Mouse (Mus musculus) limb, embryonic 14.5 days (tissue): ENCODE measurements around the gene Minos1. TPM values are rescaled to one million over a fixed set of nuclear protein-coding genes. Genes with fewer than 3 reads are reported as not detected.
A peak's percentile ranks its signal among the peaks of the same experiment; 100 is the strongest.

Experiments
- ATAC-seq: fragments of 200-750 bp; cut with Nextera tagmentation; 2 replicates; pipeline ENCODE4 v1.8.0; 2017; ENCODE audit warnings: low read depth, moderate number of reproducible peaks, moderate TSS enrichment; ENCODE audit not compliant: low FRiP score
- DNase-seq: peaks from one replicate; pipeline ENCODE4 v3.0.0-alpha.2; 2015; ENCODE audit warnings: low spot score
- H3K27ac ChIP-seq: fragments of 300-500 bp; sonication (generic); replicated peaks from 2 replicates; pipeline ENCODE4 v1.5.1; 2014; ENCODE audit warnings: low read depth, mild to moderate bottlenecking, low read length, moderate library complexity, mixed read lengths
- H3K27me3 ChIP-seq: fragments of 300-500 bp; sonication (generic); 2 replicates; pipeline ENCODE4 v1.6.1; 2014; ENCODE audit warnings: low read length, mixed read lengths; ENCODE audit not compliant: control insufficient read depth, insufficient read depth
- H3K36me3 ChIP-seq: fragments of 300-500 bp; sonication (generic); 2 replicates; pipeline ENCODE4 v1.6.1; 2014; ENCODE audit warnings: mild to moderate bottlenecking, low read length, moderate library complexity, mixed read lengths; ENCODE audit not compliant: control insufficient read depth, insufficient read depth
- H3K4me1 ChIP-seq: fragments of 300-500 bp; sonication (generic); 2 replicates; pipeline ENCODE4 v1.6.1; 2014; ENCODE audit warnings: antibody characterized with exemption, low read length, mixed read lengths; ENCODE audit not compliant: control insufficient read depth, insufficient read depth
- H3K4me2 ChIP-seq: fragments of 300-500 bp; sonication (generic); replicated peaks from 2 replicates; pipeline ENCODE4 v1.6.1; 2014; ENCODE audit warnings: low read depth, mild to moderate bottlenecking, low read length, moderate library complexity; ENCODE audit not compliant: severe bottlenecking
- H3K4me3 ChIP-seq: fragments of 300-500 bp; sonication (generic); replicated peaks from 2 replicates; pipeline ENCODE4 v1.5.1; 2014; ENCODE audit warnings: low read length
- H3K9ac ChIP-seq: fragments of 300-500 bp; sonication (generic); 2 replicates; pipeline ENCODE4 v1.6.1; 2014; ENCODE audit warnings: mild to moderate bottlenecking, low read depth, low read length, moderate library complexity; ENCODE audit not compliant: severe bottlenecking
- H3K9me3 ChIP-seq: fragments of 300-500 bp; sonication (generic); 2 replicates; pipeline ENCODE4 v1.6.1; 2016; ENCODE audit warnings: low read length; ENCODE audit not compliant: control insufficient read depth
- POLR2A ChIP-seq: fragments of 200-500 bp; IDR thresholded peaks from 2 replicates; pipeline ENCODE4 v1.8.0; 2012; ENCODE audit warnings: inconsistent platforms, mild to moderate bottlenecking, moderate library complexity, borderline replicate concordance; ENCODE audit not compliant: insufficient read depth, insufficient read length; ENCODE audit errors: extremely low read depth
- WGBS: fragments of 180-500 bp; shearing (Covaris S2); extraction: QIAGEN DNeasy Blood & Tissue Kit; methylation state at CpG from one replicate; pipeline ENCODE4 v1.1.7; 2014; 5-methylcytosine and 5-hydroxymethylcytosine counted together
- polyA plus RNA-seq, 2 experiments: library from polyadenylated mRNA; depleted of rRNA in 1 of 2; stranded (reverse) in 1 of 2; unstranded in 1 of 2; fragments of >200 nt; fragmentation: Nextera tagmentation in 1 of 2; extraction: Ambion mirVana in 1 of 2; gene quantifications; 2 replicates each; pipeline versions ENCODE4 v1.2.1 to v1.2.3; 2012 to 2014

The Minos1 gene
- polyA plus RNA-seq, 2 experiments, result 178 to 510 TPM

DNA sequence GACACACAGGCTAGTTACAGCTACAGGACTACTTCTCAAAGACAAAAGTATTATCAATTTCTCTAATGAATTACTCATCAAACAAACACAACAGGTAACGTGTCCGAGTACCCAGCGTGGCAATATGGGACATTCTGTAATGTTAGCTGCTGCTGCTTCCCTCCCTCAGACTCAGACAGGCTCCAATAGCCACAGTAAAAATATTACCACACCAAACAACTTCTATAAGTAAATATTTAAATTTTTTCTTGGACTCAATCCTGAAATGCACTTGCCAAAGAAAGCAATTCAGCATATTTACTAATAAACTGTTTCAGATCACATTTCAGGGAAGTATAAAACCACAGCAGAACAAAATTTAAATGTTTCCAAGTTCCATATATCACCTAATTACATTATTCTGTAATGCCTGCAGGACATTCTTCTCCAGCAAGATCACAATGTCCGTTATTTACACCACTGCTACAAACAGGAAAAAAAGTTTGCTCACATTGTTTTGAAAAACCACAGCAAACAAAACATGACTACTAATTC lies 10.6 kb downstream of the Minos1 start:
- no peak overlapping the region for H3K4me3 ChIP-seq
- H3K36me3 ChIP-seq, result no peaks in the 10 kb centered on the region
- H3K27ac ChIP-seq, result no peak overlapping the region
- DNase-seq (no peak), ATAC-seq (no peak)
- peaks cover 13% of the 10 kb centered on the region; the same call in 1 of the 2 replicates for H3K4me1 ChIP-seq
- no peak overlapping the region for H3K4me2 ChIP-seq
- WGBS, result 65% methylated on average over 4 of the region's 4 CpGs
- no peak overlapping the region for H3K9ac ChIP-seq
- TF ChIP-seq POLR2A, result no peak
- no peaks in the 10 kb centered on the region for H3K9me3 ChIP-seq
- H3K27me3 ChIP-seq, result no peaks in the 10 kb centered on the region

DNA sequence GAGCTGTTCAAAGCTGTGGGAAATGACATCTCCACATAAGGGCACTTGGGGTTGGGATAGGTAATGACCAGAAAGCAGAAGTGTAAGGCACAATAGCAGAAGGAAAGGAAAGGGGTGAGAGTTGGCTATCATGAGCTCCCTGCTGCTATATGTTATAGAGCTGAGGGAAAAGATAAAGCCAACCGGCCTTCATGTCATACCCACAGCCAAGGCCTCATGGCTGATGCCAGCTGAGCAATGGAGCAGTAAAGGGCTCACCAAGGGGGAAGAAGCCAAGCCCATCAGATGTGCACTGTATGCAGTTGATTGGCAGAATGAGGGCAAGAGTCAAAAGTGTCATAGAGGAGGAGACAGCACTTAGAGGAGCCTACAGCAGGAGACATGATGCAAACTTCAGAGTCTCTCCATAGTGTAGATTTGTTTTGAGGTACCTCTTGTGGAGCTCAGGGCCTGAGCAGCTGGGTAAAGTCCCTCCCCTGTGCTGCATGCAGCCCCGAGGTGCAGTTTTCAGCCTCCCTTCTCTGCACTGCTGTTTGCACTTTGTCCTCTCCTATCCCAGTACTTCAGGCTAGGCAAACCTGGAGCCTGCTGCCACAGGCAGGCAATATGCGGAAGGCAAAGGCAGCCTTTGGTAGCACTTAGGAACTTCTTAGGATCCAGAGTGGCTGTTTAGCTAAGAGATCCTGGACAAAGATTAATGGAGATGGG lies 14.4 kb downstream of the Minos1 start:
- H3K9ac ChIP-seq, result no peak overlapping the region
- WGBS, result 82% methylated on average over 3 of the region's 3 CpGs

DNA sequence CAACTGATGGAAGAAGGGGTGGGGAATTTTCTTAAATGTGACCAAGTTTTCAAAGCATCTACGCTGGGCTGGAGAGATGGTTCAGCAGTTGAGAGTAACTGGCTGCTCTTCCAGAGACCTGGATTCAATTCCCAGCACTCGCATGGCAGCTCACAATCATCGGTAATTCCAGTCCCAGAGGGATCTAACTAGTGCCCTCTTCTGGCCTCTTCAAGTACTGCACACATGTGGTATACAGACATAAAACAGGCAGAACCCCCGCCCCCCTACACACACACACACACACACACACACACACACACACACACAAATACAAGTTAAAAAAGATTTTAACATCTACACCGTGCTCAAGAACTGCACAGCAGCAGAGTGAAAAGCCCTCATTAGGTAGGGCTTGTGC lies 15.2 kb downstream of the Minos1 start:
- H3K9me3 ChIP-seq, result no peaks in the 10 kb centered on the region
- WGBS, result 85% methylated on average over 5 of the region's 5 CpGs
- no peak overlapping the region for H3K4me2 ChIP-seq
- no peak overlapping the region for H3K9ac ChIP-seq
- DNase-seq, result no peak
- peaks cover 17% of the 10 kb centered on the region; the same call in 1 of the 2 replicates for H3K4me1 ChIP-seq
- no peak for TF ChIP-seq POLR2A
- no peak for ATAC-seq
- no peak overlapping the region for H3K4me3 ChIP-seq
- H3K27ac ChIP-seq, result no peak overlapping the region
- no peaks in the 10 kb centered on the region for H3K27me3 ChIP-seq
- H3K36me3 ChIP-seq, result no peaks in the 10 kb centered on the region; the same call in 1 of the 2 replicates

More for the DNA sequence above, 14.4 kb downstream of the Minos1 start:
- ATAC-seq (no peak), DNase-seq (no peak)
- peaks cover 17% of the 10 kb centered on the region; the same call in 1 of the 2 replicates for H3K4me1 ChIP-seq
- no peaks in the 10 kb centered on the region for H3K9me3 ChIP-seq
- H3K36me3 ChIP-seq, result no peaks in the 10 kb centered on the region; the same call in 1 of the 2 replicates
- no peak overlapping the region for H3K4me3 ChIP-seq
- H3K27me3 ChIP-seq, result no peaks in the 10 kb centered on the region
- H3K4me2 ChIP-seq, result no peak overlapping the region
- no peak overlapping the region for H3K27ac ChIP-seq
- TF ChIP-seq POLR2A, result no peak

DNA sequence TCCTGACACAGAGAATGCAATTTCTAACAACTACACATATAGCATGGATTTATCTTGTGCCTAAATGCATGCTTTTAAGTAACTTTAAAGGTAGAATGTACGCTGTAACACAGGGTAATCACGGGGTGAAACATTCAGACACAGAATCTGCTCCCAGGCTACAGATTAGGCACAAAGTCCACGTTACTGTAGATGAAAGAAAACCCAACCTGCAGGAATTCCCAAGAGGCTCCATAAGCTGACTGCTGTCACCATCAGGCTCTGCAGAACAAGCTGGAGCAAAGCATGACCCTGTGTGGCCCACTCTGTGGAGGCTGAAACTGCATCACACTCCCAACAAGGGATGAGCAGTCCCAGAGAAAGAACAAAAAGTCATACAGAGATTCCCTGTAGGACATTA lies 18.4 kb downstream of the Minos1 start:
- WGBS, result 62% methylated on average over 3 of the region's 3 CpGs
- Histone ChIP-seq H3K36me3 (no peaks in the 10 kb centered on the region; the same call in 1 of the 2 replicates), H3K4me1 (0 out of 2 replicates have a peak, but pooled peaks cover 7% of the 10 kb centered on the region), H3K9ac (no peak overlapping the region), H3K27ac (no peak overlapping the region), H3K4me2 (no peak overlapping the region), H3K4me3 (no peak overlapping the region), H3K27me3 (no peaks in the 10 kb centered on the region), H3K9me3 (no peaks in the 10 kb centered on the region)
- no peak for DNase-seq
- TF ChIP-seq POLR2A, result no peak
- ATAC-seq, result no peak

DNA sequence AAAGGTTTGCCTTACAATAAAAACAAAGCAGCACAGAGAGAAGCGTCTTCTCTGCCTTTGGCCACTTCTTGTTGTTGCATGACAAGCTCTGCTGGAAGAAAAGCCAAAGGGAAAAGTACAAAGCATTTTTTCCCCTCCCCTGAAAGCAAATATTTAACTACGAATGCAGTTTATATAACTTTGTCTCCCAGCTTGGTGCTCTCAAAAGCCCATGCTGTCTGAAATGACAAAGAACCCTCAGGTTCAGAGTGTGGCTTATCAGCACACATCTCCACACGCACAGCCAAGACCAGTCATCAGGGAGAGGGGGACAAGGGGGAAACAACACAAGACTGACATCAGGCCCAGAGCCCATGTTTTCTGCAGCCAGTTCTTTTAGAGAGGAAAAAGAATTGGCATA lies 19.5 kb downstream of the Minos1 start:
- ATAC-seq (no peak), DNase-seq (no peak)
- Histone ChIP-seq H3K4me2 (no peak overlapping the region), H3K4me3 (no peak overlapping the region), H3K27me3 (no peaks in the 10 kb centered on the region), H3K9ac (no peak overlapping the region), H3K36me3 (no peaks in the 10 kb centered on the region; the same call in 1 of the 2 replicates), H3K27ac (peak overlapping the region; percentile 65), H3K9me3 (no peaks in the 10 kb centered on the region), H3K4me1 (0 out of 2 replicates have a peak, but pooled peaks cover 7% of the 10 kb centered on the region)
- WGBS, result 41% methylated on average over 3 of the region's 3 CpGs
- TF ChIP-seq POLR2A, result no peak
